Mouse (Mus musculus) heart, embryonic 16.5 days (tissue): ENCODE data around the gene Cd248. TPM values are rescaled to one million over a fixed set of nuclear protein-coding genes. Genes with fewer than 3 reads are reported as not detected.

Source experiments
- ATAC-seq: fragments of 200-750 bp; cut with Nextera tagmentation; replicated peaks from 2 replicates; pipeline ENCODE4 v1.8.0; 2017; ENCODE audit warnings: moderate number of reproducible peaks; ENCODE audit not compliant: insufficient read depth, low FRiP score; ENCODE audit errors: extremely low read depth
- H3K27ac ChIP-seq: fragments of 300-500 bp; sonication (generic); 2 replicates; pipeline ENCODE4 v1.5.1; 2014; ENCODE audit warnings: mild to moderate bottlenecking, low read length, control low read depth, moderate library complexity
- H3K27me3 ChIP-seq: fragments of 300-500 bp; sonication (generic); 2 replicates; pipeline ENCODE4 v1.6.1; 2014; ENCODE audit warnings: low read length, mixed read lengths; ENCODE audit not compliant: control insufficient read depth, insufficient read depth
- H3K36me3 ChIP-seq: fragments of 300-500 bp; sonication (generic); 2 replicates; pipeline ENCODE4 v1.6.1; 2014; ENCODE audit not compliant: control insufficient read depth, insufficient read depth
- H3K4me1 ChIP-seq: fragments of 300-500 bp; sonication (generic); 2 replicates; pipeline ENCODE4 v1.6.1; 2014; ENCODE audit warnings: low read length, mixed read lengths; ENCODE audit not compliant: control insufficient read depth, insufficient read depth
- H3K4me2 ChIP-seq: fragments of 300-500 bp; sonication (generic); 2 replicates; pipeline ENCODE4 v1.6.1; 2014; ENCODE audit warnings: low read depth, mild to moderate bottlenecking, control low read depth, low read length
- H3K4me3 ChIP-seq: fragments of 300-500 bp; sonication (generic); 2 replicates; pipeline ENCODE4 v1.5.1; 2014; ENCODE audit warnings: mild to moderate bottlenecking, control low read depth, low read length
- H3K9ac ChIP-seq: fragments of 300-500 bp; sonication (generic); 2 replicates; pipeline ENCODE4 v1.6.1; 2014; ENCODE audit warnings: low read length, control low read depth
- H3K9me3 ChIP-seq: fragments of 300-500 bp; sonication (generic); replicated peaks from 2 replicates; pipeline ENCODE4 v1.6.1; 2016; ENCODE audit warnings: low read length; ENCODE audit not compliant: control insufficient read depth
- WGBS: fragments of 180-500 bp; shearing (Covaris S2); extraction: QIAGEN DNeasy Blood & Tissue Kit; methylation state at CpG from one replicate; pipeline ENCODE4 v1.1.7; 2014; 5-methylcytosine and 5-hydroxymethylcytosine counted together
- polyA plus RNA-seq: library from polyadenylated mRNA; unstranded; fragments of >200 nt; fragmentation: Nextera tagmentation; extraction: Ambion mirVana; gene quantifications from 2 replicates; pipeline ENCODE4 v1.2.1, GENCODE M21; 2015

Cd248 gene
- polyA plus RNA-seq = 21.1 and 23.4 TPM in 2 replicates

DNA sequence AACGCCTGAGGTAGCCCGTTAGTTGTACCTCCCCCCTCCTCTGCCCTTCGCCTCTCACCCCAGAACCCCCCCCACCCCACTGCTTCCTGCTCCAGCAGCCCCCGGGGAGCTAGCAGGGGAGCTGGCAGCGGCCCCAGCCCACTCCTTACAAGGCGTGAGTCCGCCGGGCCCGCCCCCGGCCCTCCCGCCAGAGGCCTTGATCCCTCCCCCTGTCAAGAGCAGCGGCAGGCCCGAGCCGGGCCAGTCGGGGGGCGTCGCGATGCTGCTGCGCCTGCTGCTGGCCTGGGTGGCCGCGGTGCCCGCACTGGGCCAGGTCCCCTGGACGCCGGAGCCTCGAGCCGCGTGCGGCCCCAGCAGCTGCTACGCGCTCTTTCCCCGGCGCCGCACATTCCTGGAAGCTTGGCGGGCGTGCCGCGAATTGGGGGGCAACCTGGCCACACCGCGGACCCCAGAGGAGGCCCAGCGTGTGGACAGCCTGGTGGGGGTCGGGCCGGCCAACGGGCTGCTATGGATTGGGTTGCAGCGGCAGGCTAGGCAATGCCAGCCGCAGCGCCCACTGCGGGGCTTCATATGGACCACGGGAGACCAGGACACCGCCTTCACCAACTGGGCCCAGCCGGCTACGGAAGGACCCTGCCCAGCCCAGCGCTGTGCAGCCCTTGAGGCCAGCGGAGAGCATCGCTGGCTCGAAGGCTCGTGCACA, at the start of gene Cd248:
TSS of gene Cd248 (plus strand) at position 212 of the 703 bp plus-strand sequence.
- Histone ChIP-seq H3K4me3 (peak within 1 kb of the TSS; percentile 59), H3K27ac (peak within 1 kb of the TSS; percentile 56), H3K9me3 (no peaks in the 10 kb centered on the region), H3K4me1 (peaks cover 24% of the 10 kb centered on the region), H3K9ac (peak within 1 kb of the TSS; percentile 81), H3K36me3 (no peaks in the 10 kb centered on the region), H3K27me3 (peaks cover 14% of the 10 kb centered on the region; the same call in 1 of the 2 replicates), H3K4me2 (peak within 1 kb of the TSS; percentile 95)
- WGBS = 3% methylated on average over 52 of the region's 56 CpGs
- peak; percentile 72 for ATAC-seq

DNA sequence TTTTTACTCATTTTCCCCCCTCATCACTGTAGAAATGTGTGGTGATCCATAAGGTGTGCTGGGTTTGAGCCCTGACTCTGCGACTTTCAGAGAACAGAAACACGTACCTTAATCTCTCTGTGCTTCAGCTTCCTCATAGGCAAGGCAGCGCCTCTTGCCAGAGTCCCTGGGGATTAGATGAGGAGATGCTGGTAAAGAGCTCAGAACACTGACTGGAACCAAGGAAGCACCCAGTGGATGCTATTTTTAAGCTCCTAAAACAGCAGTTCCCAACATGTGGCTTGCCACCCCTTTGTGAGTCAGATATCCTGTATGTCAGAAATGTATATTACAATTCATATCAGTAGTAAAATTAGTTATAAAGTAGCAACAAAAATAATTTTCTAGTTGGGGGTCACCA, 49.7 kb upstream of the Cd248 start:
- ATAC-seq = no peak
- Histone ChIP-seq H3K36me3 (no peaks in the 10 kb centered on the region), H3K27ac (no peak overlapping the region), H3K9ac (no peak overlapping the region), H3K9me3 (no peaks in the 10 kb centered on the region), H3K4me1 (peaks cover 22% of the 10 kb centered on the region), H3K4me3 (no peak overlapping the region), H3K27me3 (no peaks in the 10 kb centered on the region), H3K4me2 (no peak overlapping the region)
- 70% methylated on average over 3 of the region's 3 CpGs for WGBS

DNA sequence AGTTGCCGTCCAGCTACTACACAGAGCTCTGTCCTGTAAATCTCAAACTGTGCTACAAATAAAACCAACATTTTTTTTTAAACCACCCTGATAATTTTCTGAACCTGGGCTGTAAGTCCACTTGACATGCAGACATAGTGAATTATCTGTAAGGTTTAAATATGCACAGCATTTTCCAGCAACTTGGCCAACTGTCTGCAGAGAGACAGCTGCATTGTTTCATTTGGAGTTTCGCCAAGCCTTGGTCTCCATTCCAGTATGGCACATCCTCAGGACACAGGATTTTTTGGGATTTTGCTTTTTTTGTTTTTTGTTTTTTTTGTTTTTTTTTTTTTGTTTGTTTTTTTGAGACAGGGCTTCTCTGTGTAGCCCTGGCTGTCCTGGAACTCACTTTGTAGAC, 46.5 kb upstream of the Cd248 start:
- no peak for ATAC-seq
- H3K27ac ChIP-seq = no peak overlapping the region
- no peaks in the 10 kb centered on the region for H3K36me3 ChIP-seq
- no peaks in the 10 kb centered on the region for H3K27me3 ChIP-seq
- no peak overlapping the region for H3K9ac ChIP-seq
- no peaks in the 10 kb centered on the region for H3K9me3 ChIP-seq
- no peak overlapping the region for H3K4me3 ChIP-seq
- WGBS = 67% methylated on average over 2 of the region's 2 CpGs
- no peak overlapping the region for H3K4me2 ChIP-seq
- H3K4me1 ChIP-seq = peaks cover 14% of the 10 kb centered on the region

DNA sequence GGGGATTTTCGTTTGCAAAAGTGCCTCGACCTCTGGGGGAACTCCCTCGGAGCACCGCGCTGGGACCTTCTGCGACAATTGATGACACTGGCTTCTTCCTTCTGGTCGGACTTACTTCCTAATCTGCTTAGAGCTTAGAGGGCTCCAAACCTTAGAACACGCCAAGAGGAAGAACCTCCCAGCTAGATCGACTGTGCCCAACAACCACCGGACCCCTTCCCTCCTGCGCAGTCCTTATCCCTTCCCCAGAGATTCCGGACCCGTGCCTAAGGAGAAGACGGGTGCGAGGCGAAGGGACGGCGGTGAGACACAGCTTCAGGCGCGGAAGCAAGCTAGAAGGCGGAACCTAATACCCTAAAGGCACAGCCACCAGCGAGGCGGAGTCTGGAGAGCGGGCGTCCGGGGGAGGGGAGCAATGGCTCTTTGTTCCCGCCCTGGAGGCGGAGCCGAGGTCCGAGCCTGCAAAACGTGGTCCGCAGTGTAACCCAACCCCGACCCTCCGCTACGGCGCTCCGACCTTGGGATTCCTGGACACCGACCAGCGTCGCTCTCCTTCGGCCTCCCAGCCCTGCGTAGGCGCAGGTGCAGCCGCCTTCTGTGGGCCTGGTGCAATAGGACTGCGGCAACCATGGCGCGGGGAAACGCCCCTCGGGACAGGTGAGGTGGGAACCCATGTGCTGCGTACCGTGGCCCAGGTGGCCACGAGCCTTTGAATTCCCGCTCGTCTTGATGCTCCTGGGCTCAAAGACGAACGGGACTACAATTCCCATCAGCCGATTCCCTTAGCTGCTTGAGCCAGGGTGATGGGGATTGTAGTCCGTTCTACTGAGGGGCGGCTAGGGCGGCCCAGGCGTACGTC, 44.0 kb upstream of the Cd248 start, which contains the start of gene Slc29a2:
TSS of gene Slc29a2 (plus strand) at position 240 of the 859 bp plus-strand sequence.
- Histone ChIP-seq H3K27ac (peak within 1 kb of the TSS; percentile 96), H3K9ac (peak within 1 kb of the TSS; percentile 90), H3K27me3 (no peaks in the 10 kb centered on the region), H3K9me3 (no peaks in the 10 kb centered on the region), H3K4me1 (peaks cover 6% of the 10 kb centered on the region), H3K4me2 (peak within 1 kb of the TSS; percentile 91), H3K36me3 (peaks cover 18% of the 10 kb centered on the region), H3K4me3 (peak within 1 kb of the TSS; percentile 84)
- ATAC-seq = peak; percentile 97
- WGBS = under 1% methylated on average over 62 of the region's 62 CpGs

DNA sequence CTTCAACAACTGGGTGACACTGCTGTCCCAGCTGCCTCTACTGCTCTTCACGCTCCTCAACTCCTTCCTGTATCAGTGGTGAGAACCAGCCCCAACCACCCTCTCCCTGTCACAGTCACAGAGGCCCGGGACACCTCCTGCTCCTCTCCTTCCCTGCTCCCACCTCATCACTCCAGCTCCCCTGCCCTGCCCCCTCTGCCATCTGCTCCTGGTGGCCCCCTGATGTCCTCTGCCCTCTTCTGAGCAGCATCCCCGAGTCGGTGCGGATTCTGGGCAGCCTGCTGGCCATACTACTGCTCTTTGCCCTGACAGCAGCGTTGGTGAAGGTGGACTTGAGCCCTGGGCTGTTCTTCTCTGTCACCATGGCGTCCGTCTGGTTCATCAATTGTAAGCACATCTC, 41.8 kb upstream of the Cd248 start:
- H3K27ac ChIP-seq = no peak overlapping the region
- H3K4me2 ChIP-seq = no peak overlapping the region
- H3K9ac ChIP-seq = no peak overlapping the region
- no peaks in the 10 kb centered on the region for H3K27me3 ChIP-seq
- no peak for ATAC-seq
- 81% methylated on average over 8 of the region's 8 CpGs for WGBS
- H3K4me1 ChIP-seq = peaks cover 6% of the 10 kb centered on the region
- no peak overlapping the region for H3K4me3 ChIP-seq
- H3K9me3 ChIP-seq = no peaks in the 10 kb centered on the region
- peaks cover 31% of the 10 kb centered on the region for H3K36me3 ChIP-seq

DNA sequence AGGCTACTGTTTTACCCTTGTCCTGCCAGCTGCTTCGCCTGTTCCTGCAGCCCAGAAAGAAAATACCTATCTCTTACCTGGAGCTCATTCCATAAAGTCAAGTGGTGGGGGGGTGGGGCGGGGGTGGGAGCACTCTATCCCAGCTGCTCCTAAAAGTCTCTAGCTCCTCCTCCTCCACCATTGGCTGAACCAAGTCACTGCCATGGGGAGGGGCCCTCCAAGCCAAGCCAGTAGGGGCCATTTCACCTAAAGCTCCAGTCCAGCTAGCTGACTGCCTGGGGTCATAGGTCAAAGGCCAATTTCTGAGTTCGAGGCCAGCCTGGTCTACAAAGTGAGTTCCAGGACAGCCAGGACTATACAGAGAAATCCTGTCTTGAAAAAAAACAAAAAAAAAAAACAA, 35.2 kb upstream of the Cd248 start:
- Histone ChIP-seq H3K9me3 (no peaks in the 10 kb centered on the region), H3K4me2 (no peak overlapping the region), H3K27me3 (no peaks in the 10 kb centered on the region), H3K4me3 (no peak overlapping the region), H3K9ac (no peak overlapping the region), H3K27ac (no peak overlapping the region), H3K4me1 (no peaks in the 10 kb centered on the region; the same call in 1 of the 2 replicates), H3K36me3 (peaks cover 29% of the 10 kb centered on the region)
- WGBS = 79% methylated on average over 3 of the region's 3 CpGs
- ATAC-seq = no peak

DNA sequence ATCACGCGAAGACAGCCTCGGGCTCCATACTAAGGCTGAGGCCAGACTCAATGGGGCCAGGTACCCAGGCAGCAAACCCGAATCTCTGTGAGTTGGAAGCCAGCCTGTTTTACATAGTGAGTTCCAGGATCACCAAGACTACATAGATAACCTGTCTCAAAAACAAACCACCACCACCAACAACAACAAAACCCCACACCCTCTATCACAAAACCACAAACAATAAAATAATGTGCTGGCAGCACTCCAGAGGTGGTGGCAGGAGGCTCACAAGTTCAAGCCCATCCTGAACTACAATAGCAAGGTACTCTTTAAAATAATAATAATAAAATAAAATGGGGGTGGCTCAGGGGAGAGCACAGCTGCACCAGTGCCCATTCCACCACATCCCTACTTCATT, 31.3 kb upstream of the Cd248 start:
- Histone ChIP-seq H3K27me3 (no peaks in the 10 kb centered on the region), H3K27ac (no peak overlapping the region), H3K36me3 (peaks cover 2% of the 10 kb centered on the region; the same call in 1 of the 2 replicates), H3K4me3 (no peak overlapping the region), H3K9ac (no peak overlapping the region), H3K4me1 (peaks cover 17% of the 10 kb centered on the region), H3K4me2 (no peak overlapping the region), H3K9me3 (no peaks in the 10 kb centered on the region)
- ATAC-seq = no peak
- WGBS = 75% methylated on average over 4 of the region's 4 CpGs

DNA sequence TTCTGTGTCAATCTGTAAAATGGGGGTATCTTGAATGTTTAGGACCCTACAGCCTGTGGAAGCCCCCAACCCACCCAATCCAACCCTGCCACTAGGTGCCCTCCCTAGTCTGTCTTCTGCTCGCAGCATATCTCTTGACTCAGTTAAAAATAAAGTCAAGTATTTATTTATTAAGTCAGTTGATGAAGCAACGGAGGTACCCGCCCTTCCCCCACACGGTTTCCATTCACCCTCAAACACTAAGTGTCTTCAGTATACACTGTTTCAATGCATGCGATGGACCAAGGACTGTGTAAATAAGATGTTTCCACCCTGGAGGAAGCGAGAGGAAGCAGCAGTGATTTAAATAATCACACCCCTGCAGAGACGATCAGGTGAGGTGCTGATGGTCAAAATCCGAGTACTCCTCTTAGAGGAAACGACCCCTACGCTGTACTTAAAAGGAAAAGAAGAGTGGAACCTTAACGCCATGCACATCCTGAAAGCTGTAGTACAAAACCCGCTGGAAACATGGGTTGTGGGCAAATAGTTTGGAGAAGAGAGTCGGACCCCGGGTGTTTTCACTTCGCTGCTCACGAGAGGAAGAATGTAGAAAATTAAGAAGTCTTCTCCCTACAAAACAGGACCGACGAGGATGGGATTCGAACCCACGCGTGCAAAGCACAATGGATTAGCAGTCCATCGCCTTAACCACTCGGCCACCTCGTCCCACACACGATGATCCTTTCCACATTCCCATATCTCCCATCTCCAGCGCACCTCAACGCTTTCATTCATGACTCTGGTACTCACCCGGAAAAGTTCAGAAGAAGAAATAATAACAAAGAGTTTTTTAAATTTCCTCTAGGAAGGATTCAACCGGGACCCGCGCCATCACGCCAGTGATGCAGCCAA, 30.0 kb upstream of the Cd248 start:
- H3K36me3 ChIP-seq = no peaks in the 10 kb centered on the region
- H3K27me3 ChIP-seq = no peaks in the 10 kb centered on the region
- H3K4me1 ChIP-seq = peaks cover 22% of the 10 kb centered on the region
- peak overlapping the region; percentile 81 for H3K4me2 ChIP-seq
- H3K27ac ChIP-seq = peak overlapping the region; percentile 51
- H3K4me3 ChIP-seq = peak overlapping the region; percentile 76
- 4% methylated on average over 32 of the region's 32 CpGs for WGBS
- H3K9me3 ChIP-seq = no peaks in the 10 kb centered on the region
- peak; percentile 39; the same call in 1 of the 2 replicates for ATAC-seq
- H3K9ac ChIP-seq = peak overlapping the region; percentile 88
